ENCODE assay signal across 10 mouse cellular contexts in genomic region chr13:54874291-54875200, GRCm38 (mm10).
DNase-seq lines count a peak whose midpoint lies in the region; ATAC-seq and TF ChIP-seq lines count a peak whose summit lies in the region.
"Had no signal": no experiment of that assay in that cellular context is flagged by ENCODE, and none has a peak within 500 bp of the region (broad histone marks: within the 10 kb centered on the region; RNA-seq: fewer than 3 reads in every experiment).

No protein-coding gene starts in this region.

- under 1% methylated on average over 37 of the region's 38 CpGs for WGBS in forebrain, embryonic 12.5 days
- under 1% methylated on average over 38 of the region's 38 CpGs for WGBS in midbrain, embryonic 11.5 days
- 6% methylated on average over 38 of the region's 38 CpGs for WGBS in liver, postnatal 0 days (ENCODE audit: insufficient replicate concordance)

- TF ChIP-seq POLR2A in ES-Bruce4 (IDR thresholded peaks at IDR 0.05; ENCODE audit: insufficient read depth, low read length) = no peak

- no peak for TF ChIP-seq CTCF in ES-Bruce4 (IDR thresholded peaks at IDR 0.05; ENCODE audit: low read depth, low read length)
- TF ChIP-seq CTCF in liver, postnatal 0 days (IDR thresholded peaks at IDR 0.05; ENCODE audit: low read depth) = no peak

- H3K27ac ChIP-seq in ES-Bruce4 (ENCODE audit: insufficient read depth, low read length) = no peak overlapping the region
- peak overlapping the region; percentile 90 for H3K27ac ChIP-seq in forebrain, embryonic 12.5 days
- H3K27ac ChIP-seq in midbrain, embryonic 11.5 days (ENCODE audit: low read depth, low read length) = peak overlapping the region; percentile 55
- no peak overlapping the region for H3K27ac ChIP-seq in liver, postnatal 0 days (ENCODE audit: low read depth)
- H3K27ac ChIP-seq: kidney, postnatal 0 days had no signal

- H3K4me2 ChIP-seq in forebrain, embryonic 12.5 days = peak overlapping the region; percentile 63
- H3K4me2 ChIP-seq in midbrain, embryonic 11.5 days = peak overlapping the region; percentile 52
- no peak overlapping the region for H3K4me2 ChIP-seq in liver, postnatal 0 days (ENCODE audit: low read depth, low read length)

- no peaks in the 10 kb centered on the region for H3K36me3 ChIP-seq in ES-Bruce4 (ENCODE audit: control insufficient read depth, insufficient read depth, low read length, poor library complexity, severe bottlenecking)
- H3K36me3 ChIP-seq in forebrain, embryonic 12.5 days (replicated peaks) = no peaks in the 10 kb centered on the region
- H3K36me3 ChIP-seq in midbrain, embryonic 11.5 days (ENCODE audit: control insufficient read depth, insufficient read depth, low read length) = no peaks in the 10 kb centered on the region
- no peaks in the 10 kb centered on the region for H3K36me3 ChIP-seq in liver, postnatal 0 days (replicated peaks; ENCODE audit: insufficient read depth, low read length)

- ATAC-seq in forebrain, embryonic 12.5 days (ENCODE audit: low FRiP score) = peak; percentile 86
- ATAC-seq in midbrain, embryonic 11.5 days (ENCODE audit: low FRiP score) = peak; percentile 88
- no peak for ATAC-seq in liver, postnatal 0 days

- TF ChIP-seq EP300 in ES-Bruce4 (IDR thresholded peaks at IDR 0.05; ENCODE audit: insufficient read depth, low read depth, low read length) = no peak
- TF ChIP-seq EP300 in liver, postnatal 0 days (IDR thresholded peaks at IDR 0.05; ENCODE audit: low read depth) = no peak

- DNase-seq in cerebellum, postnatal 10 days = peak; percentile 56 to 60
- no peak for DNase-seq in cerebellum, adult 9-11 months
- DNase-seq in midbrain, embryonic 11.5 days (ENCODE audit: low spot score, missing footprints) = peak; percentile 97
- no peak for DNase-seq in thymus, postnatal 36 days
- DNase-seq in gastrocnemius, postnatal 4 days (ENCODE audit: low spot score in 2 of 2) = no peak
- DNase-seq in liver, postnatal 0 days = no peak
- DNase-seq: cerebellum, adult 11 months had no signal

- no peaks in the 10 kb centered on the region for H3K9me3 ChIP-seq in ES-Bruce4 (replicated peaks; ENCODE audit: control insufficient read depth, insufficient read depth, low read length, poor library complexity, severe bottlenecking)
- H3K9me3 ChIP-seq in forebrain, embryonic 12.5 days = no peaks in the 10 kb centered on the region
- no peaks in the 10 kb centered on the region for H3K9me3 ChIP-seq in midbrain, embryonic 11.5 days (ENCODE audit: control insufficient read depth, low read length)
- H3K9me3 ChIP-seq in liver, postnatal 0 days (ENCODE audit: low read length) = no peaks in the 10 kb centered on the region

- no peaks in the 10 kb centered on the region for H3K27me3 ChIP-seq in ES-Bruce4 (ENCODE audit: control insufficient read depth, insufficient read depth, low read length, poor library complexity, severe bottlenecking)
- H3K27me3 ChIP-seq in forebrain, embryonic 12.5 days = peaks cover 40% of the 10 kb centered on the region
- H3K27me3 ChIP-seq in midbrain, embryonic 11.5 days (ENCODE audit: control insufficient read depth, insufficient read depth, low read length) = peaks cover 9% of the 10 kb centered on the region; the same call in 1 of the 2 replicates
- peaks cover 33% of the 10 kb centered on the region for H3K27me3 ChIP-seq in liver, postnatal 0 days (ENCODE audit: insufficient read depth, low read length)

- no peaks in the 10 kb centered on the region for H3K4me1 ChIP-seq in ES-Bruce4 (ENCODE audit: control insufficient read depth, insufficient read depth, low read length)
- H3K4me1 ChIP-seq in forebrain, embryonic 12.5 days = peaks cover 31% of the 10 kb centered on the region
- peaks cover 24% of the 10 kb centered on the region for H3K4me1 ChIP-seq in midbrain, embryonic 11.5 days (ENCODE audit: control insufficient read depth, insufficient read depth, low read length)
- no peaks in the 10 kb centered on the region for H3K4me1 ChIP-seq in liver, postnatal 0 days (ENCODE audit: insufficient read depth)

- H3K4me3 ChIP-seq in ES-Bruce4 (ENCODE audit: low read depth, low read length) = peak overlapping the region; percentile 51
- H3K4me3 ChIP-seq in forebrain, embryonic 12.5 days (replicated peaks) = peak overlapping the region; percentile 31
- H3K4me3 ChIP-seq in midbrain, embryonic 11.5 days (ENCODE audit: low read depth, low read length) = peak overlapping the region; percentile 26
- no peak overlapping the region for H3K4me3 ChIP-seq in liver, postnatal 0 days (ENCODE audit: low read depth, low read length)

- H3K9ac ChIP-seq in ES-Bruce4 (ENCODE audit: low read depth, poor library complexity, severe bottlenecking) = peak overlapping the region; percentile 42; the same call in 1 of the 2 replicates
- peak overlapping the region; percentile 56 for H3K9ac ChIP-seq in forebrain, embryonic 12.5 days
- peak overlapping the region; percentile 69 for H3K9ac ChIP-seq in midbrain, embryonic 11.5 days (ENCODE audit: low read length)
- no peak overlapping the region for H3K9ac ChIP-seq in liver, postnatal 0 days (replicated peaks)

Comparison
In these comparisons a context has a peak if more than half of its experiments do, and no peak if none do; other contexts are left out.
1. DNase-seq: peak in cerebellum, postnatal 10 days (2 of 2) and midbrain, embryonic 11.5 days (single experiment); none in cerebellum, adult 9-11 months (single experiment), thymus, postnatal 36 days (0 of 2), gastrocnemius, postnatal 4 days (0 of 2) and liver, postnatal 0 days (single experiment).
2. H3K27ac ChIP-seq: peak in forebrain, embryonic 12.5 days (single experiment) and midbrain, embryonic 11.5 days (single experiment); none in ES-Bruce4 (single experiment) and liver, postnatal 0 days (single experiment).